Mouse (Mus musculus) heart, embryonic 11.5 days (tissue): ENCODE measurements around the gene Poln. TPM values are rescaled to one million over a fixed set of nuclear protein-coding genes. Genes with fewer than 3 reads are reported as not detected.
A peak's percentile ranks its signal among the peaks of the same experiment; 100 is the strongest.

Experiments used
- ATAC-seq: fragments of 200-750 bp; cut with Nextera tagmentation; replicated peaks from 2 replicates; pipeline ENCODE4 v1.8.0; 2017; ENCODE audit warnings: moderate library complexity; ENCODE audit not compliant: insufficient number of reproducible peaks, low FRiP score, low TSS enrichment
- H3K27ac ChIP-seq: fragments of 300-500 bp; sonication (generic); 2 replicates; pipeline ENCODE4 v1.5.1; 2014; ENCODE audit warnings: mild to moderate bottlenecking, low read depth, low read length
- H3K27me3 ChIP-seq: fragments of 300-500 bp; sonication (generic); 2 replicates; pipeline ENCODE4 v1.6.1; 2014; ENCODE audit warnings: mild to moderate bottlenecking, low read length, mixed read lengths; ENCODE audit not compliant: control insufficient read depth, insufficient read depth
- H3K36me3 ChIP-seq: fragments of 300-500 bp; sonication (generic); 2 replicates; pipeline ENCODE4 v1.6.1; 2014; ENCODE audit warnings: mild to moderate bottlenecking, low read length, moderate library complexity, mixed read lengths; ENCODE audit not compliant: control insufficient read depth, insufficient read depth
- H3K4me1 ChIP-seq: fragments of 300-500 bp; sonication (generic); 2 replicates; pipeline ENCODE4 v1.6.1; 2014; ENCODE audit warnings: low read length; ENCODE audit not compliant: control insufficient read depth, insufficient read depth
- H3K4me2 ChIP-seq: fragments of 300-500 bp; sonication (generic); 2 replicates; pipeline ENCODE4 v1.6.1; 2014; ENCODE audit warnings: mild to moderate bottlenecking, moderate library complexity
- H3K4me3 ChIP-seq: fragments of 300-500 bp; sonication (generic); 2 replicates; pipeline ENCODE4 v1.5.1; 2014; ENCODE audit warnings: low read depth, low read length
- H3K9ac ChIP-seq: fragments of 300-500 bp; sonication (generic); 2 replicates; pipeline ENCODE4 v1.6.1; 2014; ENCODE audit warnings: mild to moderate bottlenecking, low read depth, low read length, moderate library complexity
- H3K9me3 ChIP-seq: fragments of 300-500 bp; sonication (generic); replicated peaks from 2 replicates; pipeline ENCODE4 v1.6.1; 2016; ENCODE audit warnings: low read length; ENCODE audit not compliant: control insufficient read depth
- WGBS: fragments of 180-500 bp; shearing (Covaris S2); extraction: QIAGEN DNeasy Blood & Tissue Kit; methylation state at CpG from one replicate; pipeline ENCODE4 v1.1.7; 2014; ENCODE audit not compliant: insufficient replicate concordance; 5-methylcytosine and 5-hydroxymethylcytosine counted together
- polyA plus RNA-seq: library from polyadenylated mRNA; unstranded; fragments of >200 nt; fragmentation: Nextera tagmentation; extraction: Ambion mirVana; gene quantifications from 2 replicates; pipeline ENCODE4 v1.2.1, GENCODE M21; 2014

Poln gene
- polyA plus RNA-seq, 1 experiment from 2014 or later: 0.52 TPM

- H3K27ac ChIP-seq: no peak overlapping the region
- 4% methylated on average over 26 of the region's 26 CpGs for whole genome bisulfite sequencing
Measured at GRCm38 (mm10) chr5:33982731-33983259, 186.5 kb downstream of the Poln start.

GRCm38 (mm10) chr5:33976267-33976666 is 193.0 kb downstream of the Poln start:
- no peaks in the 10 kb centered on the region for H3K36me3 ChIP-seq
- no peak overlapping the region for H3K4me2 ChIP-seq
- no peaks in the 10 kb centered on the region for H3K4me1 ChIP-seq
- no peak overlapping the region for H3K27ac ChIP-seq
- WGBS: 35% methylated on average over 3 of the region's 3 CpGs
- no peak overlapping the region for H3K4me3 ChIP-seq
- H3K9me3 ChIP-seq: no peaks in the 10 kb centered on the region
- no peak overlapping the region for H3K9ac ChIP-seq
- ATAC-seq: no peak
- no peaks in the 10 kb centered on the region for H3K27me3 ChIP-seq

More at GRCm38 (mm10) chr5:33982731-33983259, 186.5 kb downstream of the Poln start:
- H3K4me2 ChIP-seq: peak overlapping the region; percentile 88
- ATAC-seq: peak; percentile 23; the same call in 1 of the 2 replicates
- no peaks in the 10 kb centered on the region for H3K9me3 ChIP-seq
- H3K27me3 ChIP-seq: peaks cover 12% of the 10 kb centered on the region
- no peaks in the 10 kb centered on the region for H3K36me3 ChIP-seq
- peak overlapping the region; percentile 71 for H3K9ac ChIP-seq
- peak overlapping the region; percentile 73 for H3K4me3 ChIP-seq
- H3K4me1 ChIP-seq: peaks cover 6% of the 10 kb centered on the region; the same call in 1 of the 2 replicates

GRCm38 (mm10) chr5:33974736-33975135 is 194.5 kb downstream of the Poln start:
- H3K9me3 ChIP-seq: no peaks in the 10 kb centered on the region
- no peak overlapping the region for H3K4me3 ChIP-seq
- no peaks in the 10 kb centered on the region for H3K4me1 ChIP-seq
- H3K27ac ChIP-seq: no peak overlapping the region
- ATAC-seq: no peak
- H3K9ac ChIP-seq: no peak overlapping the region
- no peaks in the 10 kb centered on the region for H3K36me3 ChIP-seq
- 49% methylated on average over 2 of the region's 2 CpGs for WGBS
- no peak overlapping the region for H3K4me2 ChIP-seq
- H3K27me3 ChIP-seq: no peaks in the 10 kb centered on the region

GRCm38 (mm10) chr5:33959382-33959781 is 209.9 kb downstream of the Poln start:
- Histone ChIP-seq H3K4me1 (no peaks in the 10 kb centered on the region), H3K9me3 (peaks cover 10% of the 10 kb centered on the region), H3K27me3 (no peaks in the 10 kb centered on the region), H3K9ac (no peak overlapping the region), H3K4me2 (no peak overlapping the region), H3K27ac (peak overlapping the region; percentile 55; the same call in 1 of the 2 replicates), H3K36me3 (no peaks in the 10 kb centered on the region), H3K4me3 (no peak overlapping the region)
- WGBS: 60% methylated on average over 4 of the region's 4 CpGs
- ATAC-seq: no peak

Other genes with a start within 250 kb of the Poln start
- 33.9 and 36.0 TPM in 2 replicates for gene Nelfa, start 233.0 kb downstream of the Poln start, polyA plus RNA-seq
- gene Gm1673, start 186.0 kb downstream of the Poln start, polyA plus RNA-seq: 67.7 and 87.1 TPM in 2 replicates
- gene Nat8l, start 173.5 kb downstream of the Poln start, polyA plus RNA-seq: 0.17 and 0.35 TPM in 2 replicates
- gene Haus3, start 79 bp upstream of the Poln start, polyA plus RNA-seq: 28.8 and 31.2 TPM in 2 replicates
- 23.3 and 26.7 TPM in 2 replicates for gene Mxd4, start 18.3 kb upstream of the Poln start, polyA plus RNA-seq
- gene Zfyve28, start 119.0 kb upstream of the Poln start, polyA plus RNA-seq: 0.29 and 0.46 TPM in 2 replicates
- gene Cfap99, start 119.2 kb upstream of the Poln start, polyA plus RNA-seq: 0.07 and 0.10 TPM in 2 replicates
- gene Rnf4, start 166.8 kb upstream of the Poln start, polyA plus RNA-seq: 125 and 143 TPM in 2 replicates
- 9.4 and 12.0 TPM in 2 replicates for gene Fam193a, start 200.5 kb upstream of the Poln start, polyA plus RNA-seq